Mouse (Mus musculus): ENCODE results near the gene Ppt1. TPM values are rescaled to one million over a fixed set of nuclear protein-coding genes. Genes with fewer than 3 reads are reported as not detected.
A peak's percentile ranks its signal among the peaks of the same experiment; 100 is the strongest.

The Ppt1 gene
- polyA plus RNA-seq, 1 experiment from 2014 or later = 72.6 TPM

DNA sequence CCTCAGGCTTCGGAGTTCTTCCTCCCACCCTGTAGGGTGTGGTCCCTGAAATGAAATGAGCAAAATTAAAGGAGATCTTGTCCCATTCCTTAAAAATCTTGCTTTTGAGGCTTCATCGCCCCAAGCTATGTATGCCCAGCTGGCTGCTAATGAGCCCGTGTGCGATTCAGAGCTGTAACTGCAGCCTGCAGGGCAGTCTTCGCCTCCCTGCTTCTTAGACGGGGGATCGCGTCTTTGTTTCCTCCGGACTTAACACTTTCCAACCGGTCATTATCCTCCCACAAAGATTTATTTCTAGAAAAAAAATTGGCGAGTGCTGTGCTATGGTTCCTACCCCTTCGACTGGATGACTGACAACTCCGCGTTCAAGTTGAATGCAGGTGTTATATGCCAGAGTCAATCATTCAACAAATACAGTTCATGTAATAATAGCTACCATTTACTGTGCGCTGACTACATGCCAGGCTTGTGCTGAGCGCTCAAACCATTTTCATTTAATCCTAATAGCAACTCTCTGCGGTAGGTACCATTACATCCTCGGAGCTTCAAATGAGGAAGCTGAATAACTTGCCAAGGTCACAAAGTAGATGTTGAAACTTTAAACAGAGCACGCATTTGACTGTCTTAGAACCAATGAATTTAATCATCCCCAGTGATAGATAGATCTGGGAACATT lies 50.7 kb downstream of the Ppt1 start:
- WGBS = 4% methylated on average over 19 of the region's 19 CpGs

DNA sequence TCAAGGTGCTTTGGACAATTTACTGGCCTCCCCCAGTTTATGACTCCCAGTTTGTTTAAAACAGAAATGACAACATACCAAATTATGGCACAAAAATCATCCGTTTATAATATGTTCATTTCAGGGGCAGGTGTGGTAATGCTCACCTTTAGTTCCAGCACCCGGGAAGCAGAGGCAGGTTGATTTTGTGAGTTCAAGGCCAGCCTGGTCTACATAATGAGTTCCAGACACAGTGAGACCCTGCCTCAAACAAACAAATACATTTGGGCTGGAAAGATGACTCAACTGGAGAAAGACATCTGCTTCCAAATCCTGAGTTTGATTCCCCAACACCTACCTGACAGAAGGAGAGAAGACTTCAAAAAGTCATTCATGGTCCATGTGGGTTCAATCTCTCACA lies 51.3 kb downstream of the Ppt1 start:
- Histone ChIP-seq H3K9ac (ENCODE audit: low read length) (no peak overlapping the region), H3K27ac (ENCODE audit: low read depth) (peak overlapping the region; percentile 100; the same call in 1 of the 2 replicates), H3K36me3 (ENCODE audit: control insufficient read depth, insufficient read depth, low read length) (no peaks in the 10 kb centered on the region), H3K27me3 (replicated peaks; ENCODE audit: control insufficient read depth, insufficient read depth, low read length) (no peaks in the 10 kb centered on the region), H3K4me3 (ENCODE audit: low read depth, low read length) (no peak overlapping the region), H3K4me2 (ENCODE audit: low read length) (peak overlapping the region; percentile 97; the same call in 1 of the 2 replicates), H3K4me1 (replicated peaks; ENCODE audit: control insufficient read depth, insufficient read depth, low read length) (peaks cover 20% of the 10 kb centered on the region), H3K9me3 (ENCODE audit: control insufficient read depth, low read length) (no peaks in the 10 kb centered on the region)
- no peak for DNase-seq (ENCODE audit: low spot score)
- WGBS = 69% methylated on average over 2 of the region's 2 CpGs
- ATAC-seq (replicated peaks; ENCODE audit: low FRiP score, low TSS enrichment, low read depth) = no peak

More for the DNA sequence above, 50.7 kb downstream of the Ppt1 start:
- H3K9ac ChIP-seq (ENCODE audit: low read length) = peak overlapping the region; percentile 81
- ATAC-seq (replicated peaks; ENCODE audit: low FRiP score, low TSS enrichment, low read depth) = peak; percentile 9; the same call in 1 of the 2 replicates
- peaks cover 20% of the 10 kb centered on the region for H3K4me1 ChIP-seq (replicated peaks; ENCODE audit: control insufficient read depth, insufficient read depth, low read length)
- no peaks in the 10 kb centered on the region for H3K27me3 ChIP-seq (replicated peaks; ENCODE audit: control insufficient read depth, insufficient read depth, low read length)
- no peaks in the 10 kb centered on the region for H3K36me3 ChIP-seq (ENCODE audit: control insufficient read depth, insufficient read depth, low read length)
- no peaks in the 10 kb centered on the region for H3K9me3 ChIP-seq (ENCODE audit: control insufficient read depth, low read length)
- peak overlapping the region; percentile 97 for H3K4me2 ChIP-seq (ENCODE audit: low read length)
- H3K27ac ChIP-seq (ENCODE audit: low read depth) = peak overlapping the region; percentile 100
- DNase-seq (ENCODE audit: low spot score) = peak; percentile 78
- peak overlapping the region; percentile 89 for H3K4me3 ChIP-seq (ENCODE audit: low read depth, low read length)

DNA sequence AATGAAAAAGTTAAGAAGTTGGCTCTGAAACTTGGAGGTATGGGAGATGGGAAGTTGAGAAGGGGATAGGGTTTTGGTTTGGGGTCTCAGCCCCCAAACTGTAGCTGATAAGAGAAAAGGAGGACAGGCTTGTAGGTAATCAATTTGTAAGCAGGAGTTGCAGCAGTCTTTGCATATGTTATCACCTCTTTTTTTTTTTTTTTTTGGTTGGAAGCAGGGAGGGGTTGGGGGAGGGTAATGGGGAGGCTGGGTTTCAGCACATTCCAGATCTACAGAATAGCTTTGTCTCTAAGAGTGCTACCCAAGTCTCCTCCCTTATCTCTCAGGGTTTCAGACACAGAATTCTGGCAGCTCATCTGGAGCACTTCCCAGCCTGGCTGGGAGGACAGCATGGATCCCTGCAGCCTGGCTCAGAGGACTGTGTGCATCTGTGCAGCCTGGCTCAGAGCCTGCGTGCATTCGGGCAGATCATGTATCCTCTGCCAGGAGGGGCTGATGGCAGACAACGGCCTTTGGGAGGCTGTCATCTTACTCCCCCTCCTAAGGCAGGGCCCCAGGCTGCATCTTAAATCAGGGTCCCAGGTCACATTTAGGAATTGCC lies 54.9 kb downstream of the Ppt1 start:
- Histone ChIP-seq H3K36me3 (ENCODE audit: control insufficient read depth, insufficient read depth, low read length) (no peaks in the 10 kb centered on the region), H3K4me3 (ENCODE audit: low read depth, low read length) (no peak overlapping the region), H3K4me2 (ENCODE audit: low read length) (no peak overlapping the region), H3K27me3 (replicated peaks; ENCODE audit: control insufficient read depth, insufficient read depth, low read length) (no peaks in the 10 kb centered on the region), H3K4me1 (replicated peaks; ENCODE audit: control insufficient read depth, insufficient read depth, low read length) (0 out of 2 replicates have a peak, but pooled peaks cover 2% of the 10 kb centered on the region), H3K9me3 (ENCODE audit: control insufficient read depth, low read length) (no peaks in the 10 kb centered on the region), H3K9ac (ENCODE audit: low read length) (no peak overlapping the region), H3K27ac (ENCODE audit: low read depth) (0 out of 2 replicates have a peak overlapping the region, but pooled peaks have one; percentile 38)
- WGBS = 22% methylated on average over 3 of the region's 3 CpGs
- ATAC-seq (replicated peaks; ENCODE audit: low FRiP score, low TSS enrichment, low read depth) (no peak), DNase-seq (ENCODE audit: low spot score) (no peak)

DNA sequence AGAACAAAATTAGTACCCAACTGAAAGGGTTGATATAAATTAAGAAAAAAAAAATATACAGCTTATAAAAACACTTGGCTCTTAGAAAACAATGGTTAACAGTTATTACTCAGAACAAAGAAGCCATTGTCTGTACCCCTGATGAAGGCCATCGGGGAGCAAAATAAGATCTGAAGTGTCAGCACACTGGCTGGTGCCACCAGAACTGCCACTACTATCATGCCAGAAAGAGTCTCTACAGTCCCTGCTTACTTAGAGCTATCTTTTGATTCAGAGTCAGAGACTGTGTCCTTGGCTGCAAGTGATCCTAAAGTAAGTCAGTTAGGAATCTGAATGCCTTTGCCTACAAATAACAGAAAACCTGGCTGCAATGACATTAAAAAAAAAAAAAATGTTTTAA lies 55.6 kb downstream of the Ppt1 start:
- ATAC-seq (replicated peaks; ENCODE audit: low FRiP score, low TSS enrichment, low read depth) = no peak
- 60% methylated on average over 1 of the region's 1 CpGs for WGBS
- H3K27ac ChIP-seq (ENCODE audit: low read depth) = no peak overlapping the region

DNA sequence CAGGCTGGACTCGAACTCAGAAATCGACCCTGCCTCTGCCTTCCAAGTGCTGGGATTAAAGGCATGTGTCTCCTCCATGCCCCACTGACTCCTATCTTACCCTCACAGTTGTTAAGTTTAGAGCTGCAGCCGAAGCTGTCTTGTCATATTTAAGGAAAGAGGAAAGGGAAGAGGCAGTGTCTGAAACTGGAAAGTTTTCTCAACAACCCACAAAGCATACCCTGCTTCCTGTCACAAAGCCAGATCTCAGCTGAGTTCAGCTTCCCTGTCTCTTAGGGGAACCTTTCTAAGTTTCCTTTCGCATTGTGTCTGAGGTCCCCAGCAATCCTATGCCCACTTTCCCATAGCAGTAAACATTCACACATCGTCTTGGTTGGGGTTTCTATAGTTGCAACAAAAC lies 56.1 kb downstream of the Ppt1 start:
- 71% methylated on average over 5 of the region's 5 CpGs for WGBS

More for the DNA sequence above, 55.6 kb downstream of the Ppt1 start:
- Histone ChIP-seq H3K27me3 (replicated peaks; ENCODE audit: control insufficient read depth, insufficient read depth, low read length) (no peaks in the 10 kb centered on the region), H3K36me3 (ENCODE audit: control insufficient read depth, insufficient read depth, low read length) (no peaks in the 10 kb centered on the region), H3K4me1 (replicated peaks; ENCODE audit: control insufficient read depth, insufficient read depth, low read length) (0 out of 2 replicates have a peak, but pooled peaks cover 2% of the 10 kb centered on the region), H3K9me3 (ENCODE audit: control insufficient read depth, low read length) (no peaks in the 10 kb centered on the region), H3K4me3 (ENCODE audit: low read depth, low read length) (no peak overlapping the region), H3K4me2 (ENCODE audit: low read length) (no peak overlapping the region), H3K9ac (ENCODE audit: low read length) (no peak overlapping the region)
- no peak for DNase-seq (ENCODE audit: low spot score)

DNA sequence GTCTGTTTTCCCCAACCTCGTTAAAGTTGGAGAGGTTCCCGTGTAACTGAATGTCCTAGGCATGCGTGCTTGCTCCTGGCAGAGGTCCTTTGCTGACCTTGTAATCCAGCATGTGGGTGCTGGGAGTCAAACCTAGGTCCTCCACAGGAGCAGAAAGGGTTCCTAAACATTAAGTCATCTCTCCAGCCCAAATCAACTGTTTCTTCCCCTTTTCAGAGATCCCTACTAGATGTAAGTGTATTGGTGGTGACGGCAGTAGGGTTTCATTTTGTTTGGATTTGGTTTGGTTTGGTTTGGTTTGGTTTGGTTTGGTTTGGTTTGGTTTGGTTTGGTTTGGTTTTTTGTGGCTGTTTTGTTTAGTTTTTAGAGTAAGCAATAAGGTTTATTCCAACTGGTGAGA lies 61.7 kb downstream of the Ppt1 start:
- Histone ChIP-seq H3K9ac (ENCODE audit: low read length) (no peak overlapping the region), H3K9me3 (ENCODE audit: control insufficient read depth, low read length) (no peaks in the 10 kb centered on the region), H3K36me3 (ENCODE audit: control insufficient read depth, insufficient read depth, low read length) (no peaks in the 10 kb centered on the region), H3K27me3 (replicated peaks; ENCODE audit: control insufficient read depth, insufficient read depth, low read length) (no peaks in the 10 kb centered on the region), H3K4me2 (ENCODE audit: low read length) (no peak overlapping the region), H3K27ac (ENCODE audit: low read depth) (no peak overlapping the region), H3K4me3 (ENCODE audit: low read depth, low read length) (no peak overlapping the region), H3K4me1 (replicated peaks; ENCODE audit: control insufficient read depth, insufficient read depth, low read length) (no peaks in the 10 kb centered on the region)
- ATAC-seq (replicated peaks; ENCODE audit: low FRiP score, low TSS enrichment, low read depth) (no peak), DNase-seq (ENCODE audit: low spot score) (no peak)
- 80% methylated on average over 4 of the region's 4 CpGs for WGBS

More for the DNA sequence above, 56.1 kb downstream of the Ppt1 start:
- Histone ChIP-seq H3K27me3 (replicated peaks; ENCODE audit: control insufficient read depth, insufficient read depth, low read length) (no peaks in the 10 kb centered on the region), H3K9me3 (ENCODE audit: control insufficient read depth, low read length) (no peaks in the 10 kb centered on the region), H3K27ac (ENCODE audit: low read depth) (no peak overlapping the region), H3K9ac (ENCODE audit: low read length) (no peak overlapping the region), H3K4me3 (ENCODE audit: low read depth, low read length) (no peak overlapping the region), H3K4me2 (ENCODE audit: low read length) (no peak overlapping the region), H3K36me3 (ENCODE audit: control insufficient read depth, insufficient read depth, low read length) (no peaks in the 10 kb centered on the region), H3K4me1 (replicated peaks; ENCODE audit: control insufficient read depth, insufficient read depth, low read length) (0 out of 2 replicates have a peak, but pooled peaks cover 2% of the 10 kb centered on the region)
- DNase-seq (ENCODE audit: low spot score) = no peak
- no peak for ATAC-seq (replicated peaks; ENCODE audit: low FRiP score, low TSS enrichment, low read depth)

DNA sequence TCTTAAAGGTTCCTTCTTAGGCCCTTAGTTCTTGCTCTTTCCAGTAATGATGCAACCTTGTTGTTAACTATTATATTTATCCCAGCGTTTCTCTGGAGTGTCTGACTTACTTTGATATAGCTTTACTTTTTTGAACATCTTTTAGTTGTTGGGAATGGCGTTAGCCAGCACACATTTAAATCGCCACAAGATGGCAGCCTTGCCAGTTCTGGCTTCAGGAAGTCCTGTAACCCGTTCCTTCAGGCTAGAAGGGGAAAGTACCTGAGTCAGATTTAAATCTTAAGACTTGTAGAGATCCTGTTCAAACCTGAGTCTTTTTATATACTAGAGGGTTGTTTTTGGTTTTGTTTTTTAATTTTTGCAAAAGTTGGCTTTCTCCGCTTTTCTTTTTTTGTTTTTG lies 62.3 kb downstream of the Ppt1 start:
- Histone ChIP-seq H3K36me3 (ENCODE audit: control insufficient read depth, insufficient read depth, low read length) (no peaks in the 10 kb centered on the region), H3K4me2 (ENCODE audit: low read length) (no peak overlapping the region), H3K4me3 (ENCODE audit: low read depth, low read length) (no peak overlapping the region), H3K4me1 (replicated peaks; ENCODE audit: control insufficient read depth, insufficient read depth, low read length) (no peaks in the 10 kb centered on the region), H3K27me3 (replicated peaks; ENCODE audit: control insufficient read depth, insufficient read depth, low read length) (no peaks in the 10 kb centered on the region), H3K9me3 (ENCODE audit: control insufficient read depth, low read length) (no peaks in the 10 kb centered on the region), H3K9ac (ENCODE audit: low read length) (no peak overlapping the region), H3K27ac (ENCODE audit: low read depth) (no peak overlapping the region)
- DNase-seq (ENCODE audit: low spot score) (peak; percentile 62), ATAC-seq (replicated peaks; ENCODE audit: low FRiP score, low TSS enrichment, low read depth) (peak; percentile 75; the same call in 1 of the 2 replicates)
- 15% methylated on average over 5 of the region's 5 CpGs for WGBS

DNA sequence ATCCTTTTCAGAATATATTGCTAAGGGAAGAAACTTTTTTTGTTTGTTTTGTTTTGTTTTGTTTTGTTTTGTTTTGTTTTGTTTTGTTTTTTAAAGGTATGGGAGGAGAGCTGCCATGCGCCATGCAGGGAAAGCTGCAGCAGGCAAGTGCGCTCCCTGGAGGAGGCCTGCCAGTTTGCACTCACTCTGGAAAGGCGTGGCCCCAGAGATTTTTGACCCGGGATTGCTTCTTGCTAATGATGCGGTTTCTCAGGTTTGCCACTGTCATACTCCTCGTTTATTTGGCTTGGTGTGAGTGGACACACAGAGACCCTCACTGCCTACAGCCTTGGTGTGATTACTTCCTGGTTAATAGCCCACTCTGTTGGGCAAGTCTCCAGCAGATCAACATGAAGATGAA lies 66.1 kb downstream of the Ppt1 start:
- H3K27me3 ChIP-seq (replicated peaks; ENCODE audit: control insufficient read depth, insufficient read depth, low read length) = no peaks in the 10 kb centered on the region
- H3K4me2 ChIP-seq (ENCODE audit: low read length) = no peak overlapping the region
- 24% methylated on average over 6 of the region's 6 CpGs for WGBS
- H3K36me3 ChIP-seq (ENCODE audit: control insufficient read depth, insufficient read depth, low read length) = no peaks in the 10 kb centered on the region
- ATAC-seq (replicated peaks; ENCODE audit: low FRiP score, low TSS enrichment, low read depth) (no peak), DNase-seq (ENCODE audit: low spot score) (no peak)
- no peak overlapping the region for H3K27ac ChIP-seq (ENCODE audit: low read depth)
- H3K9me3 ChIP-seq (ENCODE audit: control insufficient read depth, low read length) = no peaks in the 10 kb centered on the region
- no peaks in the 10 kb centered on the region for H3K4me1 ChIP-seq (replicated peaks; ENCODE audit: control insufficient read depth, insufficient read depth, low read length)
- H3K9ac ChIP-seq (ENCODE audit: low read length) = no peak overlapping the region
- H3K4me3 ChIP-seq (ENCODE audit: low read depth, low read length) = no peak overlapping the region

Data from intestine, embryonic 14.5 days (tissue).